Mouse (Mus musculus): ENCODE results near the gene Iqch.

Gene Iqch

DNA sequence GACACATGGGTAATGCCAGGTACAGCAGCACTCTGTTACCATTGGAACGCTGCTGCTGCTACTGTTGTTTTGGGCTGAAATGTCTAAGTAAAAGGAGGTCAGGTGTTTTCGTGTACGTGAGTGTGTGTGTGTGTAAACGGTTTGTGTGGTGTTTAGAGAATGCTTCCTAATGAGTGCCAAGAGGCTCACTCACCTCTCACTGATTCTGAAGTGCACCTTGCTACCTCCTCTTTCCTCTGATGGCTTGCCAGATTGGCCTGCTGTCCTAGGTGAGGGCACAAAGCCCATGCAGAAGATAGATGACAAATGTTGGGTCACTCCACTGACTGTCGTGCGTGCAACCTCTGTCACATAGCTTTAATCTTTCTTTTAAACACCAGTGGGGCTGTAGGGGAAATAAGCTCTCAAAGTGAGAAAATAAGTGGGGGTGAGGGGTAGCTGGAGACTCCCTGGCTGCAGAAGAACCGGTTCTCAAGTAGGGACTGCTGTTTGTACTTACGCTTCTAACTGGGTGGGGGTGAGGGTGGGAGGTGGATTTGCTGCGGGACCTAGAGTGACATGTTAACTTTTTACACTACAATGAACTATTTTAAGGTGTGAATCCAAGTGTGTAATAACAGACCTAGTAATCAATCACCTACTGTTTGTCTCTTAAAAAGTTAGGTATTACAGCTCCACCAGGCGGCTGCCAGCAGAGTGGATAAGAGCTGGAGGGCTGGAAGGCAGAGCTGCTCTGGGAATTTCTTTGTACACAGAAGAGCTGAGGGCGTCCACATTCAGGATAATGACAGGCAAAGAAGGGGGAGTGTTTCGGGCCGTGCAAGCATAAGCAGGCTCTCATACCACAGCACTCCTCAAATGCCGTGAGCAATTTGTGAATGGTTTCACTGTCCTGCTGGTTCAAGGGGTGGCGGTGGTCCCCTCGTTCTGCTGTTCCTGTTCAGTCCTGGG is 10.5 kb upstream of the Iqch start:
- no peak for DNase-seq (ENCODE audit: low spot score in 2 of 2)

DNA sequence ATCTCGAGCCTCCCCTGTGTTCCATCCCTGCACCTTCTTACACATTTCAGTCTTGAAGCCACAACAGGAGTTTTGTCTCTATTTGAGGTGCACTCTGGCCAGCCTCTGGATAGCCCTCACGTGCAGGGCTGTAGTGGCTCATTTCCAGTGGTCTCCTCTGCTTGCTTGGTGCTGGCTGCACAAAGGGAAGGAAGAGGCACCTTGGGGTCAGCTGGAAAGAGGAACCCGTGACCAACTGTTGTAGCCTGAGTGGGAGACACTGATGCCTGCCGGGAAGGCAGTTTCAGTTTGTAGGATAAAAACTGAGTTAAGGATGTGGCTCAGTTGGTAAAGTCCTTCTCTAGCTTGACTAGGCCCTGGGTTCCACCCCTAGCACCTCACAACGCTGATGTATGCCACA is 9.7 kb upstream of the Iqch start:
- no peak for DNase-seq (ENCODE audit: low spot score in 2 of 2)

DNA sequence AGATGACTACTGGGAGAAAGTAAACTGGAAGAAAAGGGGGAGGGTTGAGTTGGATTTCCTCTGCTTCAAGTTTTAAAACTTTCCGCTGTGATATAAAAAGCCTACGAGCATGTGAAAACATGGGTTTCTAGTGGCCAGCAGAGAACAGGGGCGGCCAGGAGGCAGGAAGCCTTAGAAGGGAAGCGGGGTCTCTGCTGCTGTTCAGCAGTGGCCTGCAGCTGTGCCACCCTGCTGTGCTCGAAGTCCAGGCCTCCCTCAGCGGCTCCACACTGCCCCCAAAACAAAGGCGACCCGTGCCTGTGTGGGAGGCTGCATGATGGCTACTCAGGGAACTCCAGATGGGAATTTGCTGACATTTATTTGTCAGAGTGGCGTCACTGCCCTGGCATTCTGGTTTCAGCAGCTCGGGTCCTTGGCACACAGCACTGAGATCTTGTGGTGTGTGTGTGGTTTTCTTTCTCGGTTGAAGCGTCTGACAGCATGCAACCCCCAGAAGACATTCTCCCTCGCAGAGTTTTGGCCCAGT is 8.6 kb upstream of the Iqch start:
- peak in 1 of 2 experiments; percentile 39 for DNase-seq (ENCODE audit: low spot score in 2 of 2)

DNA sequence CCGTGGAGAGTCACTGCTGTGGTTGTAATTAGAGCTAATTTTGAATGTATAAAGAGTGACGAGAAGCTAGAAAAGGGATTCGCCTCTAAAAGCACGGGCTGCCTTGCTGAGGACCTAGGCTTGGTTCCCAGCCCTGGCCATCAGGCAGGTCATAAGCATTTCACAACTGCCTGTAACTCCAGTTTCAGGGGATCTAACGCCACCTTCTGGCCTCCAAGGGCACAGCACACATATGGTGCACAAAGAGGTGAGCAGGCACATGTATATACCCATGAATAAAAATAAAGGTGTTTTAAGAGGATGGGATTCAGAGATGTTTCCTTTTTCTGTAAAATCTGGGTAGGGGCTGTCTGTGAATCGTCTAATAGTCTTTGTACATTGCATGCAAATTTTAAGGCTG is 7.9 kb upstream of the Iqch start:
- no peak for DNase-seq (ENCODE audit: low spot score in 2 of 2)

DNA sequence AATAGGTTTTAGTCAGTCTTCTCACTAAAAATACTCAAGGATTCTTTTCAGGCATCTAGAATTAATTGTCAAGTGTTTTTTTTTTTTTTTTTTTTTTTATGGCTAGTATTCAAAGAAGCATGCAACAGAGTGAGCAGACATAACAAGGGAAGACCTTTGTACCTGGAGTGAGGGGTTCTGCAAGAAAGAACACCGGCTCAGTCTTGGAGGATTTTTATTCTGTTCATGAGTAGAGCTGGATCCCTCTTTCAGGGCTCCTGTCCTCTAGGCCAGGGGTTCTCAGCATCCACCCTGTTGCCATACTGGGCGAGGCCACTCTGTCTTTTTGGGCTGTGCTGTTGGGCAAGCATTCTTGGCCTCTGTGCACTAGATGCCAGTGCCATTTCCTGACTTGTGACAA is 7.5 kb upstream of the Iqch start:
- DNase-seq (ENCODE audit: low spot score in 2 of 2): no peak

DNA sequence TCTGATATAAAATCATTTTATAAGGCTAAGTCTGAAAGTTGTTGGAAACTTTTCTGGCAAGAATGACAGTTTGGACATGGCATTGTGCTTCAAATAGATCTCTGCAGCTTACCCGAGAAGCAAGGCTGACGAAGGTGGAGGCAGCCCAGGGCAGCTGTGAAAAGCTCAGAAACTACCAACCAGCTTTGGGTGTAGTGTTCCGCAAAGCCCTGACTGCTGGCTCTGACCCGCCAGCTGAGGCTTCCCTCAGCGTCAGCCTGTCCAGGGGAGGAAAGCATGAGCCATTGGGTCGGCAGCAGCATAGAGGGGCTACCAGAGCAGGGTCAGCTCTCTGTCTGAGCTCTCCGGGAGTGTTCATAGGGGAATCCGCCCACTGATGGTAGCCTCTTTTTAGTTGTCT is 7.0 kb upstream of the Iqch start:
- DNase-seq (ENCODE audit: low spot score in 2 of 2): no peak

DNA sequence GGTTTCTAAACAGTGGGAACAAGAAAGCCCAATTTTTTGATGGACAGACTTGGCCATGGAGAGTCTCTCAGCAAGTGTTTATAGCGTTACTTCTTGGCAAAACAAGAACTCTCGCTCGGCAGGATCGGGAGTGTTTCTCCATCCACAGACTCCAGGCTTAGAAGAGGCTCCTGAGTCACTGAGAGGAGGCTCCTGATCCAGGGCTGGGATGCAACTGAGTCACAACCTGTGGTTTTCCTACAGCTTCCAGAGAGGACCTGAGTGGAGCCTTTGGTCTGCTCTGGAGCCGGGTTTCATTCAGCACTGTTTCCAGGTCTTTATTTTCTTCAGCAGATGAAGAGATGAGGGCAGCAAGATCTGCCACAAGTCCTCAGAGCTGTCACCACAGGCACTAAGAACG is 5.7 kb upstream of the Iqch start:
- no peak for DNase-seq (ENCODE audit: low spot score in 2 of 2)

DNA sequence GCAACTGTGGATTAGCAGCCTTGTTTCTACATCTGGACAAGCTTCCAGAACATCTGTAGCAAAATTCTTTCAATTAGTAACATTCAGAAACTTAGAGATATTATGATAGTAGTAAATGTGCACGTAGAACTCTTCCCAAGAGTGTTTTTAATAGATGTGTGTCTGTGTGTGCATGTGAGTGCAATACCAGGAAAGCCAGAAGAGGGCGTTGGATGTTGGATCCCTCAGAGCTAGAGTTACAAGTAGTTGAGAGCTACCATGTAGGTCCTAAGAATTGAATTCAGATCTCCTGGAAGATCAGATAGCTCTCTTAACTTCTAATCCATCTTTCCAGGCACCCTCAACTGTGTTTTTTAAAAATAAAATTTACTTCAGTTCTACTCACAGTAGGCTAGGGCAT is 4.3 kb upstream of the Iqch start:
- no peak for DNase-seq (ENCODE audit: low spot score in 2 of 2)

DNA sequence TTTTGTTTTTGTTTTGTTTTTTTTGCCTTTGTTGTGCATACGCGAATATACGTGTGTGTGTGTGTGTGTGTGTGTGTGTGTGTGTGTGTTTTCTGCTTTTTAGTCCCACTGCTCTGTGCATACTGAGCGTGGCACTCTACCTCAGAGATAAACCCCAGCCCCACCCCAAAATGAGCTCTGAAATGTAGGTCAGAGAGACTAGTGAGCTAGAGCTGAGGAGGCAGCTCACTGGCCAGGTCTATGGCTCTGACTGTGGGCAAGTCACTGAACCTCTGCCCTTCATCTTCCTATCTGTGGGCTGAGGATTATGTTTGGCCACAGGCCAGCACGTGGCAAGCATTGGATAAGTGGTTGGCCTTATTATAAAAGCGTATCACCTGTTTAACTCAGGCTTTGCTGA is 1.6 kb upstream of the Iqch start:
- no peak for DNase-seq (ENCODE audit: low spot score in 2 of 2)

DNA sequence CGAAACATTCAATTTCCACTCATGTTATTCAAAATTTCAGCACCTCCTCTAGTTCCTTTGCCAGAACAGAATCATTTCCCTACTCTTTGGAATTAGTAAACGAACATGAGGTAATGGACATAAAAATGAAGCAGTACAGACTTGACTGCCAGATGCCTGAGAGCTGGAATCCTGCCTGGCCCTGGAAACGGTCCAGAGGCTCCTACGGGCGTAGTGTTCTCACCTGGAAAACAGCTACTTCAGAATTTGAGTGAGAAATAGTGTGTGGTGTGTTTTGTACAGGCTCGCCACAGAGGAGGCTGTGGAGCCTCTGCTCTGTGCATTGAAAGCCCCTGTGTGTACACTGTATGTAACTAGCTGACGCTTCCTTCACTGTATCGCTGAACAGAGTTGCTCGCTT is 5.6 kb downstream of the Iqch start:
- DNase-seq (ENCODE audit: low spot score in 2 of 2): peak in 1 of 2 experiments; percentile 24

DNA sequence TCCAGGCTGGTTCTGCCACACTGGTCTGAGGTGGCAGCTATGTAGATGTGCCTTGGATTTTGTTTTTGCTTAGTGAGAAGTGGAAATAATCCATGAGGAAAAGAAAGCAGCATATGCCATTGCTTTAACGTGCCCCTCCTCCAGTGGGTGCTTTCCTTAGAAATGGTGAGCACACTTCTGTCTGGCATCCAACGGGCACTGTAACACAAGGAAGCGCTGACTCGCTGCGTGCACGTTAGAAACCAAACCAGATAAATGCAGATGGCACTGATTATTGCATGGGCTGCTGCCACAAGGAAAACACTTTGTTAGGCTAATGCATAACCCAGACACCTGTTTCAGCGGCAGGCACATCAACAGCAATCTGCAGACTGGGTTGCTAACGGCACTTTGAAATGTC is 6.6 kb downstream of the Iqch start:
- DNase-seq (ENCODE audit: low spot score in 2 of 2): no peak

DNA sequence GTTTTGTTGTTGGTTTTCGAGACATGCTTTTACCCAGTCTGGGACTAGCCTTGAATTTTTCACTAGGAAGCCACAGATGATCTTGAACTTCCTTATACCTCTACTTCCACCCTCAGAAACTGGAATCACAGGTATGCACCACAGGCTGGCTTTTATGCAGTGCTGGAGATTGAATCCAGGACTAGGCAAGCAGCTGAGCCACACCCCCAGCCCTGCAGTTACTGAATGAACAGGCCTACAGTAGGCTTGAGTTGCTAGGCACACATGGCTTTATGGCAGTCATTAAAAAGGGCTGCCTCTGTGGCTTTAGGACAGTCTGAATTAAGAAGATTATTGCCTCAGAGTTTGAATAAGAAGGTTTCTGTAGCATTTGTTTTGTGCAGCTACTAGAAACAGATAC is 7.3 kb downstream of the Iqch start:
- DNase-seq (ENCODE audit: low spot score in 2 of 2): no peak

DNA sequence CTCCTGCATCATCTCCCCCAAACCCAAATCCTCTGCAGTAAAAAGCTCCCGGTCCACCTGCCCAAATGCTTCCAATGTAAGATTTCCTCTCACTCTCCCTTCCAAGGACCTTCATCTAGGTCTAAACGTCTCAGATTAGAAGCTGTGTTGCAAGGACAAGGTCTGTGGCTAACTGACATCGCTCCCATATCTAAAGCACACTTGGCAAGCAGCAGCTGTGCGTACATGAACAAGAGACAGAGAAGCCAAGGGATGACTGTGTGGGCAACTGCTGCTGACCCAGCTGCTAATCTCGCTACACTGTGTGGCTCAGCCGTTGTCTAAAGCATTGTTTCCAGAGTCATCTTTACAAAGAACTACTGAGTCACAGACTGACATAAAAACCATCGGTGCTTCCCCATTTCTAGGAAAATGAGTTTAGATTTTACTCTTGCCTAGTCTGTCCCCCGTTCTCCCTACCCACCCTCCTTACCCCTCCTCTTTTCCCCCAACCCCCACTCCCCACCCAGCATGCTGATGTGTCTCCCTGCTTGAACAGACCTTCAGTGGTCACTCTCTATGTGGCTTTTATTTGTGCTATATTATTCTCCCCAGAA is 10.5 kb downstream of the Iqch start:
- no peak for DNase-seq (ENCODE audit: low spot score in 2 of 2)

DNA sequence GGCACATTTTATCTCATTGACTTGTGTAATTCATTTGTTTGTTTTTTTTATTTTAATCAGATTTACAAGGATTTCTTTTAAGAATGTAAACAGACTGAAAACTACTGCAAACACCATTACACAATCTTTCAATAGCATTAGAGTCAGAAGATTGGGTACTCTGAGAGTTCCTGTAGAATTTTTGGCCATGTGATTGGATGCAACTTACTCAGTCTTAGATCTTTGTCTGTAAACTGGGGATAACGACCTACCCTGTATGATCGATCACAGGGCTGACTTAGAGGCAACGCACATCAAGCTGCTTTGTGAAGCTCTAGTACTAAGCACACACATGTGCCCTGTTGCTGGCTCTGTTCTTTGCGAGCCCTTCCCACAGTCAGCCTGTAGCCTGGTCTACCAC is 11.7 kb downstream of the Iqch start:
- no peak for DNase-seq (ENCODE audit: low spot score in 2 of 2)

DNA sequence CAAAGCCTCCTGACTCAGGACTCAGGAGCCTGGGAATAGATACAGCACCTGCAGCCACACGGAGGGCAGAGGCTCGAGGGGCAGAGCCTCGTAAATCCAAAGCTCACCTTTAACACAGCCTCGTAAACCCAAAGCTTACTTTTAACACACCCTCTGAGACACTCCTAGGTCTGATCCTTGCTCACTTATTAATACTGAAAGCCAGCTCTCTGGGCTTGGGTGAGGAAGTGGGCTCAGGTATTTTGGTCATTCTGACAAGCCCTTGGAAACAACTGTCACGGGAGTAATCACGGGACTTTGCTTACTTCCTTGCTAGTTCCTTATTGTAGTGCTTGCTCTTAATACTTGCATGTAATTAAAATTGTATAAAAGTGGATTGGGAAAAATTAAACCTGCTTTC is 13.1 kb downstream of the Iqch start:
- DNase-seq (ENCODE audit: low spot score in 2 of 2): no peak

DNA sequence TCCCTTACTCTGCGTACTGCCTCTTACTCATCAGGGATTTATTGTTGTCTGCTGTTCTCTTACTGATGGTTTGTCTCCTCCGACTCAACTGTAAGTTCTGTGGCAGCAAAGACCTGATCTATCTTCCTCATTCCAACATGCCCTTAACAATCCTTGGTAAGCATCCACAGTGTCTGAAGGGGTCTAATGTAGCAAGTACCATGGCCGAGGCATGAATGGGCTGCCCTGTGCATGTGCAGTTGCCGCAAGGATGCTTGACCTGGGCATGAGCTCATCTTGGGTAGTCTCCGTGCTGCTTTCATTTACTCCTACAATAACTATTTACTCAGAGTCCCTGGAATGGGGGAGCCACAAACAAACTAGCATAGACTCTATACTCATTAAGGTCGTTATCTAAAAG is 17.0 kb downstream of the Iqch start:
- DNase-seq (ENCODE audit: low spot score in 2 of 2): no peak

DNA sequence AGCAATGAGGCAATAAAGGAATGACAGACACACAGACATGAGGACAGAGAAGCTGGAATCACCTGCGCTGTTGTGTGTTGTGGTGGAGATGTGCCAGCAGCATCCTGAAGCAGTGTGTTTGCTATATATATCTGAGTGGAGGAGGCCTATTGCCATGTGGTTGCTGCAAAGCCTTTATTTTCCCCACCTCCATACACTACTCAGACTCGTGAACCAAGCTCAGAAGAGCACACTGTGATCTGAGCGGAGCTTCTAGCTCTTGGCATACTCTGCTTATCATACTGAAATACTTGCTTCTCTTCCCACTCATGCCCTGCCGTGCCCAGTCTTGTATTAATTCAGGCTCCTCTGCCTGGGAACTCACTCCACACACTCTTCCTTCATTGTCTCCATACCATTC is 20.5 kb downstream of the Iqch start:
- DNase-seq (ENCODE audit: low spot score in 2 of 2): peak; percentile 17 to 32

DNA sequence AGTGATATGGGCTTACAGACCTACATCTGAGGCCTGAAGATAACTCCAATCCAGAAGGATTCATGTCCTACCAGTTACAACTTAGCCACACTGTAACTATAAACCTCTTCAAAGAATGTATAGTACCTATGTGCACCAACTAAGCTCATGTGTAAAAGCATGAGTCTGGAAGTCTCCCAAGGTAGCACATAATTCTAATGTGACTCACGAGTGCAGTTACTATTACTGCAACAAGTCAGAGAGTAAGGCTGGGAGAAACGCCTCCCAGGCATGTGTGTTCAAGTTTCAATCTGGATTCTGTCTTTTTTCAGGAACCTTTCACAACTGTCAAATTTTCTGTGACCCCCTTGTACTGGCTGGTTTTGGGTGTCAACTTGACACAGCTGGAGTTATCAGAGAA is 22.2 kb downstream of the Iqch start:
- no peak for DNase-seq (ENCODE audit: low spot score in 2 of 2)

DNA sequence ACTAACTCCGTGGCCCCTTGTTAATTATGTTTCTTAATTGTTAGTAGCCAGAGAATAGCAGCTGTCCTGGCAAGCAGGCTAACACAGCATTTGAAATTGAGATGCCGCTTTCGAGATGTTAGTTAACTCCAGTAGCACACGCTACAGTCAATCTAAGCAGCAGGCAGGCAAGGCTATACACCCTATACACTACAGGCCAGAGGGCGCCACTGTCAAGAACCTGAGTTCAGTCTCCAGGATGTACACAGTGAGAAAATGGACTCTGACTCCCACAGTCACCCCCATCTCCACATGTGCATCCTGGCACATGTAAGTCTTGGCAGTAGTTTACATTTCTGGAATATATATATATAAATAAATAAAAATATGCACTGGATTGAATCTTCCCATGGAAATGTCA is 22.6 kb downstream of the Iqch start:
- no peak for DNase-seq (ENCODE audit: low spot score in 2 of 2)

DNA sequence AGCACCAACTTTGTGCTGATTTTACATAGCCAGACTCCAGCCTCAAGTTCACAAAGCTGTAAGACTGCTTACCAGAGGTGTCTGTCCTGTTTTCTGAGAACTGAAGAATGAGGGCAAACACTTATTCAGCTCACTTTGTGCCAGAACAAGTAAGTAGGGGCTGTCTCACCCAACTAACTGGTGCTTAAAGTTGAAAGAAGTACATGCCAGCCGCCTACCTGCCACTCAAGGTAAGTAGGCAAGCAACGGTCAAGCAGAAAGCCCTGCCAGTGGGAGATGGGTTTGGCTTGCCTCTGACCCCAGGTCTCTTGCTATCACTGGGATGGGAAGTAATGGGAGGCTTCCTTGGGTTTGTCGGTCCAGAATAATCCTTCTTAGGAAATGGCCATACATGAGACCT is 24.8 kb downstream of the Iqch start:
- no peak for DNase-seq (ENCODE audit: low spot score in 2 of 2)

DNA sequence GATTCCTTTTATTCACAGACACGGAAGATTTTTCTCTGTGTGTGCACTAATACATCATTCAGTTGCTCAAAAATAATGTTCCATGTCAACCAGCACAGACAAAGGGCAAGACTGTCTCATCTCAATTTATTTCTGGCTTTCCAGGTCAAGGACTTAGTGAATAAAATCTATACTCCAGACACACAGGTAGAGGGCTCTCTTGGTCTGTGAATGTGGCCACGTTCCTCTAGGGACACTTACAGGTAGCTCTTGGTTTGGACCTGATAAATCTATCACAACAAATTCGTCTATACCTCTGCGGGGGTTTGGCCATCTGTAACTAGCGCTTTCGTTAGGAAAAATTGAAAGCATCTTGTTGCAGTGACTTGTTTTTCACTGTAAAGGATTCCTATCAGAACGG is 29.4 kb downstream of the Iqch start:
- peak in 1 of 2 experiments; percentile 15 for DNase-seq (ENCODE audit: low spot score in 2 of 2)

DNA sequence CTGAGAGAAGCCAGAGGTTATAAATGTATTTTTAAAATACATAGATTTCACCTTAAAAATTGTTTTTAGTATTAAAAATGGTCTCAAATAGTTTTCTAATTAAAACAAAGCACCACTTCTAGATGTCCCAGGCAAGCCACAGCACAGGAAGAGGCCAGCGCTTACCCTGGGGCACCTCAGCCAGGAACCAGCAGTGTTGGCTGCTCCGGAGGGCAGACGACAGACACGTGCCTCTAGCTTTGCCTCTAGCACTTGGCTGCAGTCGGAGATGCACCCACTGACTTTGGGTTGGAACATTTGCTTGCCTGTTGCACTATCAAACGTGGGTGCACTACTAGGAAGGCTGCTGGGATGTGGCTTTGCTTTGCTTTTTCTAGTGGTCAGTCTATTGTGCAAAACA is 30.4 kb downstream of the Iqch start:
- DNase-seq (ENCODE audit: low spot score in 2 of 2): no peak

DNA sequence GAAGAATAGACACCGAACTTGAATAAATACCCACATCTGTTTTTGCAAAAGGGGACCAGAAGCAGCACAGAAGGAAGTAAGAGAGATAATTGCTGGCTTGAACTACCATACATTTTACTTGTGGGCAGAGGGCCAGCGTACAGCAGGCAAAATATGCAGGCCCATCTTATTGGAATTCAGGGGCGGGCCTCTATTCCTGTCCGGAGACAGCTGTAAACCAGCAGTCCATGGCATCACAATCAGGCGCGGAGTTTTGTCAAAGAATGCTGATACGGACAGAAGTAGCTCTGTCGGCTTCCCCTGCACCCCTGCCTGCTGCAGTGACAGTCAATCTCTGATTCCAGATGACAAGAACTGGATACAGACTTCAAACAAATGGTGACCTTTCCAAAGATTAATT is 33.5 kb downstream of the Iqch start:
- DNase-seq (ENCODE audit: low spot score in 2 of 2): no peak
